Mouse (Mus musculus): Measurements from ENCODE around the gene Xk.
"Not testable (repeated sequence)": the region's sequence is repeated elsewhere in the genome, so short reads cannot be mapped to it uniquely, and the experiment has no call there.

Xk gene

GRCm38 (mm10) chrX:9272460-9273361 lies at the start of gene Xk:
TSS of gene Xk (plus strand) at chrX:9272756.
- DNase-seq, result peak; percentile 66

GRCm38 (mm10) chrX:9227105-9227504 lies 45.5 kb upstream of the Xk start:
- DNase-seq, result peak; percentile 71

GRCm38 (mm10) chrX:9240737-9241591 lies 31.6 kb upstream of the Xk start:
- DNase-seq, result peak; percentile 84

GRCm38 (mm10) chrX:9243381-9243864 lies 29.1 kb upstream of the Xk start:
- DNase-seq, result peak; percentile 55

- DNase-seq, result no peak
Measured at GRCm38 (mm10) chrX:9244603-9245336, 27.8 kb upstream of the Xk start.

GRCm38 (mm10) chrX:9248911-9249310 lies 23.6 kb upstream of the Xk start:
- DNase-seq, result no peak

GRCm38 (mm10) chrX:9253990-9254389 lies 18.6 kb upstream of the Xk start:
- DNase-seq, result no peak

- no peak for DNase-seq
Measured at GRCm38 (mm10) chrX:9254901-9255300, 17.7 kb upstream of the Xk start.

- no peak for DNase-seq
Measured at GRCm38 (mm10) chrX:9256766-9257165, 15.8 kb upstream of the Xk start, which contains the start of gene Gm14862. TSS of gene Gm14862 (minus strand) at chrX:9256899.

- DNase-seq, result no peak
Measured at GRCm38 (mm10) chrX:9257831-9258230, 14.7 kb upstream of the Xk start.

- no peak for DNase-seq
Measured at GRCm38 (mm10) chrX:9259267-9259666, 13.3 kb upstream of the Xk start.

- peak; percentile 85 for DNase-seq
Measured at GRCm38 (mm10) chrX:9271112-9271511, 1.4 kb upstream of the Xk start.

GRCm38 (mm10) chrX:9271947-9272459 lies 553 bp upstream of the Xk start:
- no peak for DNase-seq

- no peak for DNase-seq
Measured at GRCm38 (mm10) chrX:9273377-9274002, 934 bp downstream of the Xk start.

GRCm38 (mm10) chrX:9274321-9274720 lies 1.8 kb downstream of the Xk start:
- no peak for DNase-seq

GRCm38 (mm10) chrX:9283464-9283863 lies 10.9 kb downstream of the Xk start, which contains the start of gene H2al1m:
TSS of gene H2al1m (plus strand) at chrX:9283764.
- DNase-seq, result not testable (repeated sequence)

GRCm38 (mm10) chrX:9293140-9293829 lies 20.7 kb downstream of the Xk start:
- DNase-seq, result not testable (repeated sequence)

GRCm38 (mm10) chrX:9298413-9298864 lies 25.9 kb downstream of the Xk start:
- DNase-seq, result no peak

- no peak for DNase-seq
Measured at GRCm38 (mm10) chrX:9302791-9303190, 30.2 kb downstream of the Xk start.

- no peak for DNase-seq
Measured at GRCm38 (mm10) chrX:9303455-9303854, 30.9 kb downstream of the Xk start.

- DNase-seq, result not testable (repeated sequence)
Measured at GRCm38 (mm10) chrX:9316457-9316856, 43.9 kb downstream of the Xk start.
